Comparison of ENCODE assay signal across 8 mouse cellular contexts in the genomic region with DNA sequence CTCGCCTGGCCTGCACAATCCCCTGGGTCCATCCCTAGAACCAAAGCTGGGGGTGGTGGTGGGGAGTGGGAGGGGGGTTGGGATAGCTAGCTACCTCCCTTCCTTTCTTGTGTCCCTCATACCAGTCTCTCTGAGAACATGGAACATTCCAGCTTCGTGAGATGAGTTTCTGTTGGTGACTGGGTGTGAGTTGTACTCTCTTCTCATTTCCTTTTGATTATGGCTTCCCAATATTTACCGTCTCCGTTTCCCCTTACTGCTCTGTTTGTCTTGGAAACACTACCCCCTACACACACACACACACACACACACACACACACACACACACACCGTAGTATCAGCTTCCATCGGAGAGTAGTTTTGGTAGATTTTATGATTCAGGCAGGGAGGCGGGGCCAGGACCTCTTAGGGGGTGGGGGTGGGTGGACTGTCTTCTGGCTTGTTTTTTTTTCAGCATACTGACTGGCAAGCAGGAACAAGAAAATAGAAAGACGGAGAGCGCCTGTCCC.
A peak's percentile ranks its signal among the peaks of the same experiment; 100 is the strongest.
DNase-seq lines count a peak whose midpoint lies in the region; ATAC-seq and TF ChIP-seq lines count a peak whose summit lies in the region.
"Had no signal": no experiment of that assay in that cellular context is flagged by ENCODE, and none has a peak within 500 bp of the region (broad histone marks: within the 10 kb centered on the region; RNA-seq: fewer than 3 reads in every experiment).

No protein-coding gene starts in this region.

- peak; percentile 18 for ATAC-seq in kidney, postnatal 0 days (replicated peaks; ENCODE audit: low FRiP score, low read depth)
- 0 out of 2 replicates have a peak, but pooled peaks have one; percentile 0 for ATAC-seq in erythroid progenitor cell, adult 5-6 weeks (replicated peaks; ENCODE audit: low FRiP score, poor library complexity, severe bottlenecking)
- ATAC-seq in intestine, embryonic 15.5 days = no peak; the same call in 1 of the 2 replicates
- ATAC-seq in neural tube, embryonic 12.5 days (ENCODE audit: low FRiP score, low read depth) = no peak

- 10% methylated on average over 9 of the region's 9 CpGs for WGBS in kidney, postnatal 0 days
- WGBS in intestine, embryonic 15.5 days = 7% methylated on average over 9 of the region's 9 CpGs
- 37% methylated on average over 9 of the region's 9 CpGs for WGBS in neural tube, embryonic 12.5 days

- H3K4me1 ChIP-seq in kidney, postnatal 0 days (replicated peaks; ENCODE audit: insufficient read depth, low read length) = peaks cover 19% of the 10 kb centered on the region
- H3K4me1 ChIP-seq in intestine, embryonic 15.5 days (replicated peaks) = peaks cover 51% of the 10 kb centered on the region
- H3K4me1 ChIP-seq in neural tube, embryonic 12.5 days = peaks cover 38% of the 10 kb centered on the region

- no peak for TF ChIP-seq CTCF in kidney, postnatal 0 days (IDR thresholded peaks at IDR 0.05; ENCODE audit: low read depth)

- no peak for DNase-seq in kidney, postnatal 0 days (ENCODE audit: low spot score)
- no peak for DNase-seq in kidney, postnatal 4 days
- DNase-seq in layer of hippocampus, postnatal 25 days (ENCODE audit: extremely low spot score in 1 of 2, low spot score in 1 of 2) = no peak
- no peak for DNase-seq in spleen, postnatal 10 days (ENCODE audit: low spot score in 2 of 2)
- DNase-seq: cerebellum, adult 11 months had no signal

- peak overlapping the region; percentile 38 for H3K4me2 ChIP-seq in kidney, postnatal 0 days (ENCODE audit: low read length)
- H3K4me2 ChIP-seq in intestine, embryonic 15.5 days (replicated peaks) = peak overlapping the region; percentile 38
- H3K4me2 ChIP-seq in neural tube, embryonic 12.5 days (replicated peaks) = 0 out of 2 replicates have a peak overlapping the region, but pooled peaks have one; percentile 24

- H3K9me3 ChIP-seq in kidney, postnatal 0 days (replicated peaks; ENCODE audit: low read length) = no peaks in the 10 kb centered on the region
- no peaks in the 10 kb centered on the region for H3K9me3 ChIP-seq in intestine, embryonic 15.5 days
- no peaks in the 10 kb centered on the region for H3K9me3 ChIP-seq in neural tube, embryonic 12.5 days

- H3K27me3 ChIP-seq in kidney, postnatal 0 days (ENCODE audit: insufficient read depth, low read length) = no peaks in the 10 kb centered on the region
- no peaks in the 10 kb centered on the region for H3K27me3 ChIP-seq in intestine, embryonic 15.5 days (replicated peaks)
- no peaks in the 10 kb centered on the region for H3K27me3 ChIP-seq in neural tube, embryonic 12.5 days (replicated peaks)

- peak overlapping the region; percentile 81 for H3K27ac ChIP-seq in kidney, postnatal 0 days
- peak overlapping the region; percentile 93 for H3K27ac ChIP-seq in intestine, embryonic 15.5 days
- H3K27ac ChIP-seq in neural tube, embryonic 12.5 days = no peak overlapping the region

- peaks cover 6% of the 10 kb centered on the region; the same call in 1 of the 2 replicates for H3K36me3 ChIP-seq in kidney, postnatal 0 days (ENCODE audit: insufficient read depth, low read length)
- peaks cover 20% of the 10 kb centered on the region for H3K36me3 ChIP-seq in intestine, embryonic 15.5 days
- H3K36me3 ChIP-seq in neural tube, embryonic 12.5 days = peaks cover 8% of the 10 kb centered on the region

- H3K4me3 ChIP-seq in kidney, postnatal 0 days (replicated peaks; ENCODE audit: low read depth, low read length) = no peak overlapping the region
- H3K4me3 ChIP-seq in intestine, embryonic 15.5 days (replicated peaks) = 0 out of 2 replicates have a peak overlapping the region, but pooled peaks have one; percentile 3
- H3K4me3 ChIP-seq in neural tube, embryonic 12.5 days = no peak overlapping the region

- H3K9ac ChIP-seq in kidney, postnatal 0 days (ENCODE audit: low read depth, low read length) = no peak overlapping the region
- H3K9ac ChIP-seq in intestine, embryonic 15.5 days = no peak overlapping the region
- H3K9ac ChIP-seq in neural tube, embryonic 12.5 days = no peak overlapping the region

Comparison
In these comparisons a context has a peak if more than half of its experiments do, and no peak if none do; other contexts are left out.
1. ATAC-seq: peak in kidney, postnatal 0 days (single experiment) and erythroid progenitor cell, adult 5-6 weeks (single experiment); none in intestine, embryonic 15.5 days (single experiment) and neural tube, embryonic 12.5 days (single experiment).
2. Peak in every context shown above with its lines, with median percentiles within 50 percentile points of each other: H3K4me2 ChIP-seq.